Mouse (Mus musculus): ENCODE measurements around the gene Tmc7.

The Tmc7 gene

GRCm38 (mm10) chr7:118584257-118584907 is at the start of gene Tmc7:
Tmc7 (minus strand) TSS chr7:118584736.
- peak; percentile 85 for DNase-seq (ENCODE audit: low spot score)

GRCm38 (mm10) chr7:118633951-118634350 is 49.4 kb upstream of the Tmc7 start:
- DNase-seq (ENCODE audit: low spot score) = no peak

GRCm38 (mm10) chr7:118633094-118633493 is 48.6 kb upstream of the Tmc7 start:
- DNase-seq (ENCODE audit: low spot score) = no peak

- DNase-seq (ENCODE audit: low spot score) = no peak
Observed at GRCm38 (mm10) chr7:118627550-118628298, 43.2 kb upstream of the Tmc7 start.

GRCm38 (mm10) chr7:118621094-118621493 is 36.6 kb upstream of the Tmc7 start:
- DNase-seq (ENCODE audit: low spot score) = no peak

- DNase-seq (ENCODE audit: low spot score) = no peak
Observed at GRCm38 (mm10) chr7:118620243-118620906, 35.8 kb upstream of the Tmc7 start.

GRCm38 (mm10) chr7:118618104-118618503 is 33.6 kb upstream of the Tmc7 start:
- DNase-seq (ENCODE audit: low spot score) = no peak

GRCm38 (mm10) chr7:118614076-118614475 is 29.5 kb upstream of the Tmc7 start:
- DNase-seq (ENCODE audit: low spot score) = no peak

- no peak for DNase-seq (ENCODE audit: low spot score)
Observed at GRCm38 (mm10) chr7:118611933-118612332, 27.4 kb upstream of the Tmc7 start.

GRCm38 (mm10) chr7:118611185-118611749 is 26.7 kb upstream of the Tmc7 start:
- DNase-seq (ENCODE audit: low spot score) = no peak

GRCm38 (mm10) chr7:118610721-118611120 is 26.2 kb upstream of the Tmc7 start:
- no peak for DNase-seq (ENCODE audit: low spot score)

GRCm38 (mm10) chr7:118609815-118610214 is 25.3 kb upstream of the Tmc7 start:
- no peak for DNase-seq (ENCODE audit: low spot score)

- no peak for DNase-seq (ENCODE audit: low spot score)
Observed at GRCm38 (mm10) chr7:118604842-118605241, 20.3 kb upstream of the Tmc7 start.

- DNase-seq (ENCODE audit: low spot score) = no peak
Observed at GRCm38 (mm10) chr7:118599954-118600631, 15.6 kb upstream of the Tmc7 start.

- peak; percentile 50 for DNase-seq (ENCODE audit: low spot score)
Observed at GRCm38 (mm10) chr7:118597201-118597600, 12.7 kb upstream of the Tmc7 start, which contains the start of gene Tmc5. Tmc5 (plus strand) TSS chr7:118597297.

GRCm38 (mm10) chr7:118596271-118596670 is 11.7 kb upstream of the Tmc7 start:
- no peak for DNase-seq (ENCODE audit: low spot score)

GRCm38 (mm10) chr7:118595228-118595627 is 10.7 kb upstream of the Tmc7 start:
- DNase-seq (ENCODE audit: low spot score) = peak; percentile 97

GRCm38 (mm10) chr7:118594611-118595010 is 10.1 kb upstream of the Tmc7 start:
- no peak for DNase-seq (ENCODE audit: low spot score)

GRCm38 (mm10) chr7:118593567-118594407 is 9.3 kb upstream of the Tmc7 start:
- peak; percentile 88 for DNase-seq (ENCODE audit: low spot score)

- peak; percentile 32 for DNase-seq (ENCODE audit: low spot score)
Observed at GRCm38 (mm10) chr7:118592146-118592545, 7.6 kb upstream of the Tmc7 start.

- no peak for DNase-seq (ENCODE audit: low spot score)
Observed at GRCm38 (mm10) chr7:118590726-118591305, 6.3 kb upstream of the Tmc7 start.
